Mouse (Mus musculus) liver, embryonic 14.5 days (tissue): Measurements from ENCODE around the gene Uqcrq. TPM values are rescaled to one million over a fixed set of nuclear protein-coding genes. Genes with fewer than 3 reads are reported as not detected.

Experiments
- ATAC-seq: fragments of 200-750 bp; cut with Nextera tagmentation; 2 replicates; pipeline ENCODE4 v1.8.0; 2017; ENCODE audit warnings: moderate number of reproducible peaks, mild to moderate bottlenecking, moderate library complexity; ENCODE audit not compliant: insufficient read depth
- DNase-seq, 3 experiments: peaks; one replicate each; pipeline ENCODE4 v3.0.0-alpha.2; 2012 to 2013; ENCODE audit warnings: low read depth in 3 of 3, low spot score in 3 of 3
- H3K27ac ChIP-seq: fragments of 300-500 bp; sonication (generic); 2 replicates; pipeline ENCODE4 v1.5.1; 2014; ENCODE audit warnings: moderate library complexity, mild to moderate bottlenecking, control low read depth, inconsistent platforms
- H3K27me3 ChIP-seq: fragments of 300-500 bp; sonication (generic); 2 replicates; pipeline ENCODE4 v1.6.1; 2014; ENCODE audit warnings: mild to moderate bottlenecking, low read length, moderate library complexity; ENCODE audit not compliant: control insufficient read depth, insufficient read depth
- H3K36me3 ChIP-seq: fragments of 300-500 bp; sonication (generic); replicated peaks from 2 replicates; pipeline ENCODE4 v1.6.1; 2014; ENCODE audit warnings: low read depth; ENCODE audit not compliant: control insufficient read depth, insufficient read depth
- H3K4me1 ChIP-seq, 2 experiments: fragments of 200-500 bp in 1 of 2; fragments of 300-500 bp in 1 of 2; sonication (generic) in 1 of 2; replicated peaks; 2 replicates each; pipeline ENCODE4 v1.6.1; 2012 to 2014; ENCODE audit warnings: antibody characterized with exemption in 1 of 2, inconsistent platforms in 1 of 2, low read length in 1 of 2; ENCODE audit not compliant: control insufficient read depth in 2 of 2, insufficient read depth in 2 of 2
- H3K4me2 ChIP-seq: fragments of 300-500 bp; sonication (generic); 2 replicates; pipeline ENCODE4 v1.6.1; 2014; ENCODE audit warnings: low read depth, mild to moderate bottlenecking, control low read depth, moderate library complexity
- H3K4me3 ChIP-seq, 2 experiments: fragments of 200-500 bp in 1 of 2; fragments of 300-500 bp in 1 of 2; sonication (generic) in 1 of 2; 2 replicates each; pipeline ENCODE4 v1.5.1; 2012 to 2014; ENCODE audit warnings: low read depth in 2 of 2, low read length in 2 of 2, mild to moderate bottlenecking in 2 of 2, control low read depth in 1 of 2, inconsistent platforms in 1 of 2, moderate library complexity in 1 of 2; ENCODE audit not compliant: insufficient read depth in 1 of 2
- H3K9ac ChIP-seq: fragments of 300-500 bp; sonication (generic); replicated peaks from 2 replicates; pipeline ENCODE4 v1.6.1; 2014; ENCODE audit warnings: mild to moderate bottlenecking, control low read depth, moderate library complexity
- H3K9me3 ChIP-seq: fragments of 300-500 bp; sonication (generic); 2 replicates; pipeline ENCODE4 v1.6.1; 2016; ENCODE audit warnings: low read length, mixed read lengths; ENCODE audit not compliant: control insufficient read depth
- CTCF ChIP-seq: IDR thresholded peaks from 2 replicates; pipeline ENCODE4 v1.5.1; 2016; ENCODE audit warnings: antibody characterized with exemption, low read depth, control low read depth
- EP300 ChIP-seq: IDR thresholded peaks from 2 replicates; pipeline ENCODE4 v1.6.1; 2016; ENCODE audit warnings: antibody characterized with exemption, low read depth
- WGBS: fragments of 180-500 bp; shearing (Covaris S2); extraction: QIAGEN DNeasy Blood & Tissue Kit; methylation state at CpG from one replicate; pipeline ENCODE4 v1.1.7; 2014; ENCODE audit not compliant: insufficient replicate concordance; 5-methylcytosine and 5-hydroxymethylcytosine counted together
- polyA plus RNA-seq, 2 experiments: library from polyadenylated mRNA; depleted of rRNA in 1 of 2; stranded (reverse) in 1 of 2; unstranded in 1 of 2; fragments of >200 nt; fragmentation: Nextera tagmentation in 1 of 2; extraction: Ambion mirVana in 1 of 2; gene quantifications; 2 replicates each; pipeline versions ENCODE4 v1.2.1 to v1.2.3; 2012 to 2014

Uqcrq gene
- polyA plus RNA-seq, 2 experiments = 237 to 677 TPM

GRCm38 (mm10) chr11:53457372-53457954 lies 26.8 kb upstream of the Uqcrq start:
- no peak overlapping the region; the same call in 1 of the 2 replicates for H3K9ac ChIP-seq
- no peaks in the 10 kb centered on the region for H3K36me3 ChIP-seq
- H3K27ac ChIP-seq = no peak overlapping the region
- TF ChIP-seq EP300 = no peak
- TF ChIP-seq CTCF = peak; percentile 39
- 9% methylated on average over 29 of the region's 29 CpGs for WGBS
- H3K4me1 ChIP-seq = peaks cover 0 to 5% of the 10 kb centered on the region in 2 experiments; a peak in 2 of 4 replicates
- H3K9me3 ChIP-seq = no peaks in the 10 kb centered on the region
- ATAC-seq (peak; percentile 33; the same call in 1 of the 2 replicates), DNase-seq (no peak)
- H3K4me2 ChIP-seq = peak overlapping the region; percentile 39
- peaks cover 26% of the 10 kb centered on the region for H3K27me3 ChIP-seq
- H3K4me3 ChIP-seq = peak overlapping the region; percentile 45 to 48

DNA sequence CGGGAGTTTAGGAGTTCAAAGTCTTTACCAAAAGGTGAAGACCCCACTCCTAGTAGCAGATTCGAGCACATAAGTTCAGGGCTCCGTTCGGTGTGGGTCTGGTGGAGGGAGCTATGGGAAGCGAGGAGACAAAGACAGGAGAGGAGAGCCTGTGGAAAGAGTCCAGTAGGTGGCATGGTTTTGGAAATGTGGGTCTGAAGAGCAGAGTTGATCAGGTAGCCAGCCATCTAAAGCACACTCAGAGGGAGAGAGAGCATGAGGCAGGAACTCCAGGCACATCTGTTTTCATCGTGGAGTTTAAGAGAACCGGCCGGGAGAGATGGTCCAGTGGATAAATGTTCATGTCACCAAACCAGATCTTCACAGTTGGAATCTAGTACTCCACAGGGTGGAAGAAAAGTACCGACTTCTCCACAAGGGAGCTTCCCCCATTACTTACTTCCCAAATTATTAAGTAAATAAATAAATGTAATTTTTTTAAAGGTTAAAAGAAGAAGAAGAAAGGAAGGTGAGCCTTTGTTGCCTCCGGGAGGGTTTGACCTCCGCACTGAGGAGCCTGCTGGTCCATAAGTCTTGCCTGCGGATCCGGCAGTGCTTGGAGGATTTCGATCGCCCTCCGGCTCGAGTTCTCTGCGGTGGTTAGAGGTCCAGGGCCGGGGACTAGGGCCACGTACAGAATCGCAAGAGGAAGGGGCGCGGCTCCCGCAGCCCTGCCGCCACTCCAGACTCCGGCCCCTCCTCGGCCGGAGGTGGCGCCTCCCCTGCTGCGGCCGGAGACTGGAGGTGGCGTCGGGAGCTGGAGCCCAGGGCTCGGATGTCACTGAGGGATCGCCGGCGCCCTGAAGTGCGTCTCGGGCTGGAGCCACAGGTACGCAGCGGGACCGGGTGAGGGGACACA lies 26.1 kb upstream of the Uqcrq start, which contains the start of the genes Gm10447 and Shroom1:
Gene Gm10447, minus strand, starts transcription at position 637 of the 898 bp plus-strand sequence.
Gene Shroom1, plus strand, starts transcription at position 732 of the 898 bp plus-strand sequence.
- Histone ChIP-seq H3K9ac (no peak within 1 kb of the TSS; the same call in 1 of the 2 replicates), H3K4me2 (peak within 1 kb of the TSS; percentile 39), H3K27ac (no peak within 1 kb of the TSS), H3K36me3 (no peaks in the 10 kb centered on the region), H3K4me3 (peak within 1 kb of the TSS; percentile 45 to 48), H3K27me3 (peaks cover 25% of the 10 kb centered on the region), H3K9me3 (no peaks in the 10 kb centered on the region), H3K4me1 (peaks cover 0 to 2% of the 10 kb centered on the region in 2 experiments; a peak in 2 of 4 replicates)
- ATAC-seq (peak; percentile 58), DNase-seq (no peak)
- 4% methylated on average over 40 of the region's 42 CpGs for WGBS
- TF ChIP-seq EP300 (no peak), CTCF (peak; percentile 28)

GRCm38 (mm10) chr11:53453031-53453430 lies 22.4 kb upstream of the Uqcrq start:
- H3K27me3 ChIP-seq = peaks cover 22% of the 10 kb centered on the region
- no peak overlapping the region for H3K4me2 ChIP-seq
- H3K27ac ChIP-seq = no peak overlapping the region
- no peaks in the 10 kb centered on the region for H3K36me3 ChIP-seq
- H3K4me3 ChIP-seq = no peak overlapping the region
- H3K4me1 ChIP-seq = peaks cover 0 to 2% of the 10 kb centered on the region in 2 experiments; a peak in 2 of 4 replicates
- DNase-seq (no peak), ATAC-seq (no peak)
- no peaks in the 10 kb centered on the region for H3K9me3 ChIP-seq
- 68% methylated on average over 5 of the region's 5 CpGs for WGBS
- TF ChIP-seq EP300 (no peak), CTCF (no peak)
- H3K9ac ChIP-seq = no peak overlapping the region

DNA sequence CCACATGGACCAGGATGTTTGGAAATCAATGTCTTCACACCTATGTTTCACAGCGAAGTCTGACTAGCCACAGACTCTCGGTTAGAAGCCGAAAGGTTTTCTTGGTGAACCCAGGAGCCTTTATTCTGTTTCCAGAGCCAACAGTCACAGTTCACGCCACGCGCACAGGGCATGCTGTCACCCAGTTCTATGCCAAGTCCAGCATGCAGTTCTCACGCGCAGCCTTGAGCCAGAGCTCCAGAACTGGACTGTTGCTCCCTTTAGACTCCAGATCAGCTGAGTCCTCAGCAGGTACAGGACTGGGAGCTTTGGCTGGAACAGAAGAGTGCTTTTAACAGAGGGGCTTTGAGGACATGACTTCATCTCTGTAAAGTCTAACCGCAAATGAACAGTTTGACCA lies 21.8 kb upstream of the Uqcrq start:
- H3K9me3 ChIP-seq = no peaks in the 10 kb centered on the region
- 87% methylated on average over 9 of the region's 9 CpGs for WGBS
- no peak for TF ChIP-seq CTCF
- TF ChIP-seq EP300 = no peak
- H3K36me3 ChIP-seq = no peaks in the 10 kb centered on the region
- H3K27me3 ChIP-seq = peaks cover 16% of the 10 kb centered on the region
- peaks cover 0 to 2% of the 10 kb centered on the region in 2 experiments; a peak in 2 of 4 replicates for H3K4me1 ChIP-seq
- DNase-seq = no peak
- no peak overlapping the region for H3K4me2 ChIP-seq
- H3K4me3 ChIP-seq = no peak overlapping the region
- no peak overlapping the region for H3K9ac ChIP-seq
- H3K27ac ChIP-seq = no peak overlapping the region
- no peak for ATAC-seq

- peaks cover 5% of the 10 kb centered on the region for H3K27me3 ChIP-seq
- H3K4me1 ChIP-seq = peaks cover 0 to 2% of the 10 kb centered on the region in 2 experiments; a peak in 2 of 4 replicates
- no peak overlapping the region for H3K9ac ChIP-seq
- no peak for TF ChIP-seq EP300
- no peak for TF ChIP-seq CTCF
- DNase-seq (no peak), ATAC-seq (no peak)
- H3K36me3 ChIP-seq = no peaks in the 10 kb centered on the region
- no peak overlapping the region for H3K4me3 ChIP-seq
- 61% methylated on average over 2 of the region's 2 CpGs for WGBS
- H3K27ac ChIP-seq = no peak overlapping the region
- no peak overlapping the region for H3K4me2 ChIP-seq
- H3K9me3 ChIP-seq = no peaks in the 10 kb centered on the region
Observed at GRCm38 (mm10) chr11:53451361-53451760, 20.7 kb upstream of the Uqcrq start.
